Mouse (Mus musculus) heart, embryonic 12.5 days (tissue): ENCODE data around the gene Rassf3. TPM values are rescaled to one million over a fixed set of nuclear protein-coding genes. Genes with fewer than 3 reads are reported as not detected.
A peak's percentile ranks its signal among the peaks of the same experiment; 100 is the strongest.

ENCODE experiments used
- ATAC-seq: fragments of 200-750 bp; cut with Nextera tagmentation; 2 replicates; pipeline ENCODE4 v1.8.0; 2017; ENCODE audit warnings: moderate TSS enrichment, moderate library complexity; ENCODE audit not compliant: insufficient number of reproducible peaks, low FRiP score
- H3K27ac ChIP-seq: fragments of 300-500 bp; sonication (generic); 2 replicates; pipeline ENCODE4 v1.5.1; 2016; ENCODE audit warnings: mild to moderate bottlenecking, moderate library complexity; ENCODE audit not compliant: poor library complexity, severe bottlenecking
- H3K27me3 ChIP-seq: fragments of 300-500 bp; sonication (generic); replicated peaks from 2 replicates; pipeline ENCODE4 v1.6.1; 2016; ENCODE audit warnings: mild to moderate bottlenecking, moderate library complexity
- H3K36me3 ChIP-seq: fragments of 300-500 bp; sonication (generic); 2 replicates; pipeline ENCODE4 v1.6.1; 2016; ENCODE audit warnings: mild to moderate bottlenecking, moderate library complexity
- H3K4me1 ChIP-seq: fragments of 300-500 bp; sonication (generic); replicated peaks from 2 replicates; pipeline ENCODE4 v1.6.1; 2016; ENCODE audit warnings: mild to moderate bottlenecking
- H3K4me2 ChIP-seq: fragments of 300-500 bp; sonication (generic); 2 replicates; pipeline ENCODE4 v1.6.1; 2016; ENCODE audit warnings: mild to moderate bottlenecking, moderate library complexity
- H3K4me3 ChIP-seq: fragments of 300-500 bp; sonication (generic); 2 replicates; pipeline ENCODE4 v1.5.1; 2016; ENCODE audit warnings: mild to moderate bottlenecking
- H3K9ac ChIP-seq: fragments of 300-500 bp; sonication (generic); 2 replicates; pipeline ENCODE4 v1.6.1; 2016; ENCODE audit warnings: mild to moderate bottlenecking, moderate library complexity
- H3K9me3 ChIP-seq: fragments of 300-500 bp; sonication (generic); replicated peaks from 2 replicates; pipeline ENCODE4 v1.6.1; 2016; ENCODE audit warnings: mild to moderate bottlenecking, moderate library complexity
- WGBS: fragments of 180-500 bp; shearing (Covaris S2); methylation state at CpG from one replicate; pipeline ENCODE4 v1.1.7; 2016; 5-methylcytosine and 5-hydroxymethylcytosine counted together
- polyA plus RNA-seq: library from polyadenylated mRNA; unstranded; fragments of >200 nt; fragmentation: Nextera tagmentation; extraction: Ambion mirVana; gene quantifications from 2 replicates; pipeline ENCODE4 v1.2.1, GENCODE M21; 2016

The Rassf3 gene
- polyA plus RNA-seq, 1 experiment from 2014 or later, result 27.0 TPM

- H3K36me3 ChIP-seq, result no peaks in the 10 kb centered on the region
- peaks cover 75% of the 10 kb centered on the region for H3K4me1 ChIP-seq
- H3K9me3 ChIP-seq, result no peaks in the 10 kb centered on the region
- H3K27me3 ChIP-seq, result no peaks in the 10 kb centered on the region
- 55% methylated on average over 6 of the region's 8 CpGs for WGBS
- no peak overlapping the region for H3K4me3 ChIP-seq
- H3K4me2 ChIP-seq, result no peak overlapping the region
- H3K9ac ChIP-seq, result no peak overlapping the region
- ATAC-seq, result no peak
- no peak overlapping the region; the same call in 1 of the 2 replicates for H3K27ac ChIP-seq
These were observed 38.0 kb downstream of the Rassf3 start for GRCm38 (mm10) chr10:121438109-121438508.

- ATAC-seq, result no peak
- Histone ChIP-seq H3K27ac (peak overlapping the region; percentile 86), H3K36me3 (no peaks in the 10 kb centered on the region), H3K9ac (0 out of 2 replicates have a peak overlapping the region, but pooled peaks have one; percentile 43), H3K4me2 (no peak overlapping the region), H3K4me1 (peaks cover 84% of the 10 kb centered on the region), H3K4me3 (no peak overlapping the region), H3K27me3 (no peaks in the 10 kb centered on the region), H3K9me3 (no peaks in the 10 kb centered on the region)
- 35% methylated on average over 4 of the region's 4 CpGs for WGBS
These were observed 39.5 kb downstream of the Rassf3 start for GRCm38 (mm10) chr10:121436693-121437092.

GRCm38 (mm10) chr10:121436258-121436645 is 39.9 kb downstream of the Rassf3 start:
- ATAC-seq, result no peak
- 22% methylated on average over 8 of the region's 8 CpGs for WGBS

GRCm38 (mm10) chr10:121435546-121436257 is 40.4 kb downstream of the Rassf3 start:
- H3K9ac ChIP-seq, result 0 out of 2 replicates have a peak overlapping the region, but pooled peaks have one; percentile 43

More at GRCm38 (mm10) chr10:121436258-121436645, 39.9 kb downstream of the Rassf3 start:
- Histone ChIP-seq H3K36me3 (no peaks in the 10 kb centered on the region), H3K4me2 (peak overlapping the region; percentile 7; the same call in 1 of the 2 replicates), H3K27me3 (no peaks in the 10 kb centered on the region), H3K9ac (0 out of 2 replicates have a peak overlapping the region, but pooled peaks have one; percentile 43), H3K9me3 (no peaks in the 10 kb centered on the region), H3K4me3 (no peak overlapping the region), H3K27ac (peak overlapping the region; percentile 86), H3K4me1 (peaks cover 84% of the 10 kb centered on the region)

GRCm38 (mm10) chr10:121434441-121435103 is 41.6 kb downstream of the Rassf3 start:
- peak overlapping the region; percentile 33; the same call in 1 of the 2 replicates for H3K9ac ChIP-seq
- ATAC-seq, result no peak
- H3K4me2 ChIP-seq, result no peak overlapping the region
- peaks cover 85% of the 10 kb centered on the region for H3K4me1 ChIP-seq
- H3K4me3 ChIP-seq, result no peak overlapping the region
- no peaks in the 10 kb centered on the region for H3K9me3 ChIP-seq
- H3K27ac ChIP-seq, result peak overlapping the region; percentile 69
- H3K27me3 ChIP-seq, result no peaks in the 10 kb centered on the region
- 73% methylated on average over 15 of the region's 15 CpGs for WGBS
- H3K36me3 ChIP-seq, result no peaks in the 10 kb centered on the region

More at GRCm38 (mm10) chr10:121435546-121436257, 40.4 kb downstream of the Rassf3 start:
- Histone ChIP-seq H3K27me3 (no peaks in the 10 kb centered on the region), H3K27ac (peak overlapping the region; percentile 86), H3K4me1 (peaks cover 85% of the 10 kb centered on the region), H3K36me3 (no peaks in the 10 kb centered on the region), H3K9me3 (no peaks in the 10 kb centered on the region), H3K4me3 (no peak overlapping the region), H3K4me2 (peak overlapping the region; percentile 35)
- no peak for ATAC-seq
- 53% methylated on average over 28 of the region's 28 CpGs for WGBS

- H3K4me2 ChIP-seq, result peak overlapping the region; percentile 50
- 20% methylated on average over 16 of the region's 16 CpGs for WGBS
- no peaks in the 10 kb centered on the region for H3K36me3 ChIP-seq
- peak overlapping the region; percentile 59 for H3K9ac ChIP-seq
- no peak overlapping the region for H3K4me3 ChIP-seq
- H3K9me3 ChIP-seq, result no peaks in the 10 kb centered on the region
- H3K4me1 ChIP-seq, result peaks cover 92% of the 10 kb centered on the region
- no peaks in the 10 kb centered on the region for H3K27me3 ChIP-seq
- no peak for ATAC-seq
- H3K27ac ChIP-seq, result peak overlapping the region; percentile 97
These were observed 43.4 kb downstream of the Rassf3 start for GRCm38 (mm10) chr10:121432635-121433280.

- Histone ChIP-seq H3K4me2 (peak overlapping the region; percentile 50), H3K9ac (peak overlapping the region; percentile 59), H3K9me3 (no peaks in the 10 kb centered on the region), H3K36me3 (no peaks in the 10 kb centered on the region), H3K27ac (peak overlapping the region; percentile 97), H3K27me3 (no peaks in the 10 kb centered on the region), H3K4me3 (no peak overlapping the region), H3K4me1 (peaks cover 97% of the 10 kb centered on the region)
- no peak for ATAC-seq
- 20% methylated on average over 12 of the region's 12 CpGs for WGBS
These were observed 44.0 kb downstream of the Rassf3 start for GRCm38 (mm10) chr10:121432041-121432634.

- Histone ChIP-seq H3K4me2 (peak overlapping the region; percentile 59; the same call in 1 of the 2 replicates), H3K4me3 (no peak overlapping the region), H3K4me1 (peaks cover 95% of the 10 kb centered on the region), H3K9me3 (no peaks in the 10 kb centered on the region), H3K9ac (no peak overlapping the region), H3K36me3 (no peaks in the 10 kb centered on the region), H3K27me3 (no peaks in the 10 kb centered on the region), H3K27ac (peak overlapping the region; percentile 97)
- 54% methylated on average over 15 of the region's 15 CpGs for WGBS
- no peak for ATAC-seq
These were observed 45.2 kb downstream of the Rassf3 start for GRCm38 (mm10) chr10:121430764-121431540.

GRCm38 (mm10) chr10:121429981-121430682 is 46.0 kb downstream of the Rassf3 start:
- Histone ChIP-seq H3K36me3 (no peaks in the 10 kb centered on the region), H3K9ac (peak overlapping the region; percentile 62), H3K27ac (peak overlapping the region; percentile 97), H3K4me3 (0 out of 2 replicates have a peak overlapping the region, but pooled peaks have one; percentile 1), H3K4me1 (peaks cover 95% of the 10 kb centered on the region), H3K4me2 (peak overlapping the region; percentile 59), H3K9me3 (no peaks in the 10 kb centered on the region), H3K27me3 (no peaks in the 10 kb centered on the region)
- 14% methylated on average over 14 of the region's 14 CpGs for WGBS
- ATAC-seq, result peak; percentile 69

GRCm38 (mm10) chr10:121429581-121429980 is 46.6 kb downstream of the Rassf3 start:
- no peaks in the 10 kb centered on the region for H3K27me3 ChIP-seq
- 40% methylated on average over 8 of the region's 8 CpGs for WGBS

More at GRCm38 (mm10) chr10:121429581-121429980, 46.6 kb downstream of the Rassf3 start:
- peak overlapping the region; percentile 62 for H3K9ac ChIP-seq
- H3K4me1 ChIP-seq, result peaks cover 93% of the 10 kb centered on the region
- ATAC-seq, result no peak
- H3K36me3 ChIP-seq, result no peaks in the 10 kb centered on the region
- H3K4me2 ChIP-seq, result peak overlapping the region; percentile 59
- 0 out of 2 replicates have a peak overlapping the region, but pooled peaks have one; percentile 1 for H3K4me3 ChIP-seq
- H3K9me3 ChIP-seq, result no peaks in the 10 kb centered on the region
- H3K27ac ChIP-seq, result peak overlapping the region; percentile 97
